Mouse (Mus musculus) G1E (cell line): ENCODE measurements at regions not wholly inside any gene's neighbourhood (a gene's known extent, or its start where the extent isn't known, plus 50 kb on each side); places are given as distances from the start of the nearest gene placed in this dataset.

Experiments
- CTCF ChIP-seq: IDR thresholded peaks from 2 replicates; pipeline ENCODE4 v1.5.1; 2012; ENCODE audit warnings: low read depth, low read length, inconsistent platforms, mixed read lengths
- GATA1 ChIP-seq: IDR thresholded peaks from 2 replicates; pipeline ENCODE4 v1.6.1; 2012; ENCODE audit warnings: borderline replicate concordance, low read length, inconsistent platforms, mixed read lengths
- POLR2AphosphoS5 ChIP-seq: IDR thresholded peaks from 2 replicates; pipeline ENCODE4 v1.6.1; 2012; ENCODE audit warnings: low read depth, low read length, inconsistent platforms; ENCODE audit not compliant: insufficient replicate concordance
- TAL1 ChIP-seq: conservative IDR thresholded peaks from 2 replicates; pipeline ENCODE4 v1.6.1; 2012; ENCODE audit warnings: low read depth, low read length, inconsistent platforms, mixed read lengths

- TF ChIP-seq CTCF: no peak
- no peak for TF ChIP-seq GATA1
- no peak for TF ChIP-seq TAL1
- no peak for TF ChIP-seq POLR2AphosphoS5
Measured at GRCm38 (mm10) chr8:53985685-53986084, 91.7 kb upstream of the Vegfc start.
